Mouse (Mus musculus): ENCODE data around the gene Serpinb8. TPM values are rescaled to one million over a fixed set of nuclear protein-coding genes. Genes with fewer than 3 reads are reported as not detected.
A peak's percentile ranks its signal among the peaks of the same experiment; 100 is the strongest.

The Serpinb8 gene
- 100 to 1,000 TPM in 1 of 26 experiments, 10 to 100 TPM in 22, 1 to 10 TPM in 3; 3.9 to 103 (median 21.8) TPM for total RNA-seq (2018; cell fraction: chromatin; rRNA removed)
- total RNA-seq (2018; cell fraction: cytosol; rRNA removed): 10 to 100 TPM; 11.0 to 45.8 (median 19.0) TPM
- total RNA-seq (2018; cell fraction: nucleus; rRNA removed): 10 to 100 TPM; 10.3 to 71.4 (median 21.3) TPM
- polyA plus RNA-seq (2018): 15.5 to 24.3 TPM (median 23.1 TPM) in 3 replicates

- peak within 1 kb of the TSS; percentile 54 for H3K4me3 ChIP-seq (ENCODE audit: inconsistent target)
- H3K36me3 ChIP-seq (ENCODE audit: inconsistent target): no peaks in the 10 kb centered on the region
- 15% methylated on average over 10 of the region's 10 CpGs for WGBS (ENCODE audit: missing documents)
- H3K79me2 ChIP-seq (ENCODE audit: inconsistent target): peaks cover 49% of the 10 kb centered on the region
- peak within 1 kb of the TSS; percentile 77 for H3K27ac ChIP-seq
Observed at GRCm38 (mm10) chr1:107589691-107590470, at the start of gene Serpinb8. Gene Serpinb8, plus strand, starts transcription at chr1:107590006.

GRCm38 (mm10) chr1:107559494-107559893 lies 30.3 kb upstream of the Serpinb8 start:
- H3K27ac ChIP-seq: no peak overlapping the region
- 49% methylated on average over 3 of the region's 3 CpGs for WGBS (ENCODE audit: missing documents)

GRCm38 (mm10) chr1:107562110-107562509 lies 27.7 kb upstream of the Serpinb8 start:
- no peak overlapping the region for H3K27ac ChIP-seq
- no peaks in the 10 kb centered on the region for H3K79me2 ChIP-seq (ENCODE audit: inconsistent target)
- H3K4me3 ChIP-seq (ENCODE audit: inconsistent target): no peak overlapping the region
- WGBS (ENCODE audit: missing documents): 85% methylated on average over 1 of the region's 1 CpGs
- no peaks in the 10 kb centered on the region for H3K36me3 ChIP-seq (ENCODE audit: inconsistent target)

More at GRCm38 (mm10) chr1:107559494-107559893, 30.3 kb upstream of the Serpinb8 start:
- Histone ChIP-seq H3K79me2 (ENCODE audit: inconsistent target) (no peaks in the 10 kb centered on the region), H3K4me3 (ENCODE audit: inconsistent target) (no peak overlapping the region), H3K36me3 (ENCODE audit: inconsistent target) (no peaks in the 10 kb centered on the region)

- no peak overlapping the region for H3K4me3 ChIP-seq (ENCODE audit: inconsistent target)
- H3K27ac ChIP-seq: no peak overlapping the region
- H3K36me3 ChIP-seq (ENCODE audit: inconsistent target): no peaks in the 10 kb centered on the region
- no peaks in the 10 kb centered on the region for H3K79me2 ChIP-seq (ENCODE audit: inconsistent target)
Observed at GRCm38 (mm10) chr1:107565644-107566043, 24.2 kb upstream of the Serpinb8 start.

GRCm38 (mm10) chr1:107576094-107576493 lies 13.7 kb upstream of the Serpinb8 start:
- 65% methylated on average over 2 of the region's 2 CpGs for WGBS (ENCODE audit: missing documents)
- H3K27ac ChIP-seq: no peak overlapping the region
- H3K4me3 ChIP-seq (ENCODE audit: inconsistent target): no peak overlapping the region
- H3K36me3 ChIP-seq (ENCODE audit: inconsistent target): no peaks in the 10 kb centered on the region
- no peaks in the 10 kb centered on the region for H3K79me2 ChIP-seq (ENCODE audit: inconsistent target)

- Histone ChIP-seq H3K27ac (no peak overlapping the region), H3K4me3 (ENCODE audit: inconsistent target) (no peak overlapping the region), H3K79me2 (ENCODE audit: inconsistent target) (no peaks in the 10 kb centered on the region), H3K36me3 (ENCODE audit: inconsistent target) (no peaks in the 10 kb centered on the region)
- 100% methylated on average over 1 of the region's 1 CpGs for WGBS (ENCODE audit: missing documents)
Observed at GRCm38 (mm10) chr1:107577514-107577913, 12.3 kb upstream of the Serpinb8 start.

GRCm38 (mm10) chr1:107581220-107581619 lies 8.6 kb upstream of the Serpinb8 start:
- H3K4me3 ChIP-seq (ENCODE audit: inconsistent target): no peak overlapping the region
- WGBS (ENCODE audit: missing documents): 10% methylated on average over 1 of the region's 1 CpGs
- no peak overlapping the region for H3K27ac ChIP-seq
- no peaks in the 10 kb centered on the region for H3K79me2 ChIP-seq (ENCODE audit: inconsistent target)
- no peaks in the 10 kb centered on the region for H3K36me3 ChIP-seq (ENCODE audit: inconsistent target)

- peak overlapping the region; percentile 81 for H3K27ac ChIP-seq
- no peaks in the 10 kb centered on the region for H3K36me3 ChIP-seq (ENCODE audit: inconsistent target)
- no peaks in the 10 kb centered on the region for H3K79me2 ChIP-seq (ENCODE audit: inconsistent target)
- H3K4me3 ChIP-seq (ENCODE audit: inconsistent target): no peak overlapping the region
Observed at GRCm38 (mm10) chr1:107582900-107583299, 6.9 kb upstream of the Serpinb8 start.

- WGBS (ENCODE audit: missing documents): 0% methylated on average over 1 of the region's 1 CpGs
- Histone ChIP-seq H3K27ac (peak overlapping the region; percentile 81), H3K36me3 (ENCODE audit: inconsistent target) (no peaks in the 10 kb centered on the region), H3K4me3 (ENCODE audit: inconsistent target) (no peak overlapping the region), H3K79me2 (ENCODE audit: inconsistent target) (no peaks in the 10 kb centered on the region)
Observed at GRCm38 (mm10) chr1:107583958-107584376, 5.8 kb upstream of the Serpinb8 start.

- Histone ChIP-seq H3K36me3 (ENCODE audit: inconsistent target) (no peaks in the 10 kb centered on the region), H3K79me2 (ENCODE audit: inconsistent target) (no peaks in the 10 kb centered on the region), H3K27ac (peak overlapping the region; percentile 81), H3K4me3 (ENCODE audit: inconsistent target) (no peak overlapping the region)
- 71% methylated on average over 3 of the region's 3 CpGs for WGBS (ENCODE audit: missing documents)
Observed at GRCm38 (mm10) chr1:107584932-107585331, 4.9 kb upstream of the Serpinb8 start.

- Histone ChIP-seq H3K79me2 (ENCODE audit: inconsistent target) (peaks cover 12% of the 10 kb centered on the region), H3K36me3 (ENCODE audit: inconsistent target) (no peaks in the 10 kb centered on the region), H3K27ac (no peak overlapping the region), H3K4me3 (ENCODE audit: inconsistent target) (no peak overlapping the region)
- 92% methylated on average over 3 of the region's 3 CpGs for WGBS (ENCODE audit: missing documents)
Observed at GRCm38 (mm10) chr1:107586196-107586595, 3.6 kb upstream of the Serpinb8 start.

GRCm38 (mm10) chr1:107588206-107588605 lies 1.6 kb upstream of the Serpinb8 start:
- no peaks in the 10 kb centered on the region for H3K36me3 ChIP-seq (ENCODE audit: inconsistent target)
- H3K79me2 ChIP-seq (ENCODE audit: inconsistent target): peaks cover 32% of the 10 kb centered on the region
- H3K4me3 ChIP-seq (ENCODE audit: inconsistent target): no peak overlapping the region
- H3K27ac ChIP-seq: no peak overlapping the region

GRCm38 (mm10) chr1:107588642-107589041 lies 1.2 kb upstream of the Serpinb8 start:
- Histone ChIP-seq H3K27ac (no peak overlapping the region), H3K36me3 (ENCODE audit: inconsistent target) (no peaks in the 10 kb centered on the region), H3K79me2 (ENCODE audit: inconsistent target) (peaks cover 36% of the 10 kb centered on the region), H3K4me3 (ENCODE audit: inconsistent target) (no peak overlapping the region)
- WGBS (ENCODE audit: missing documents): 100% methylated on average over 1 of the region's 1 CpGs

- WGBS (ENCODE audit: missing documents): 71% methylated on average over 3 of the region's 3 CpGs
- H3K27ac ChIP-seq: no peak overlapping the region
- H3K4me3 ChIP-seq (ENCODE audit: inconsistent target): no peak overlapping the region
- peaks cover 68% of the 10 kb centered on the region for H3K79me2 ChIP-seq (ENCODE audit: inconsistent target)
- H3K36me3 ChIP-seq (ENCODE audit: inconsistent target): no peaks in the 10 kb centered on the region
Observed at GRCm38 (mm10) chr1:107592644-107593043, 2.8 kb downstream of the Serpinb8 start.

- no peak overlapping the region for H3K4me3 ChIP-seq (ENCODE audit: inconsistent target)
- 41% methylated on average over 2 of the region's 2 CpGs for WGBS (ENCODE audit: missing documents)
- H3K36me3 ChIP-seq (ENCODE audit: inconsistent target): no peaks in the 10 kb centered on the region
- no peak overlapping the region for H3K27ac ChIP-seq
- peaks cover 68% of the 10 kb centered on the region for H3K79me2 ChIP-seq (ENCODE audit: inconsistent target)
Observed at GRCm38 (mm10) chr1:107593469-107593868, 3.7 kb downstream of the Serpinb8 start.
